Mouse (Mus musculus) olfactory bulb, adult 2 months (tissue): ENCODE data around the gene Sema4a.

Experiments used
- CTCF ChIP-seq: fragments of 200-500 bp; IDR thresholded peaks from 2 replicates; pipeline ENCODE4 v1.5.1; 2012; ENCODE audit warnings: low read depth, mild to moderate bottlenecking, low read length, moderate library complexity; ENCODE audit not compliant: insufficient read depth
- POLR2A ChIP-seq: fragments of 200-500 bp; IDR thresholded peaks from 2 replicates; pipeline ENCODE4 v1.6.1; 2012; ENCODE audit warnings: mild to moderate bottlenecking, low read depth, low read length, moderate library complexity; ENCODE audit not compliant: insufficient read depth

GRCm38 (mm10) chr3:88482336-88482735, 21.4 kb upstream of the Sema4a start:
- no peak for TF ChIP-seq POLR2A
- TF ChIP-seq CTCF = no peak
